ENCODE assay signal across 15 mouse cellular contexts in the genomic region with DNA sequence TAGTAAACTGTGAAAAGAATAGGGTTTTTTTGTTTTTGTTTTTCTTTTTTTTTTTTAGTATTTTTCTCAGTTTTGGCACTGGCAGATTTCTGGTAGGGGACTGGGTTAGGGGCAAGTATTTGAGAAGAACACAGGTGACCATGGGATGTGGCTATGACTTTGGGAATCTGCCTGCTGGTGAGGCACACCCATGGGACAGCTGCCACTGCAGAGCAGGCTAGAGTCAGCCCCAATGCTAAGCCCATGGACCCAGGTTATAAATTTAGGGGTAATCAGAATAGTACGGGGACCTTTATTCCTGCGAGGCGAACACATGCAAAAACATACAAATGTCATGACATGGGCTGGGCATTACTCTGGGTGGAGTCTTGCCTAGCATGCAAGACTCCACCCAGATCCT. TPM values are rescaled to one million over a fixed set of nuclear protein-coding genes. Genes with fewer than 3 reads are reported as not detected.
"Had no signal": no experiment of that assay in that cellular context is flagged by ENCODE, and none has a peak within 500 bp of the region (broad histone marks: within the 10 kb centered on the region; RNA-seq: fewer than 3 reads in every experiment).

No protein-coding gene starts in this region.

- ATAC-seq: liver, postnatal 0 days; midbrain, embryonic 13.5 days; midbrain, embryonic 15.5 days had no signal

- H3K9me3 ChIP-seq: liver, embryonic 15.5 days; lung, embryonic 15.5 days; midbrain, embryonic 13.5 days; midbrain, embryonic 15.5 days; neural tube, embryonic 12.5 days had no signal

- H3K4me2 ChIP-seq: liver, embryonic 15.5 days; lung, embryonic 15.5 days; midbrain, embryonic 11.5 days; midbrain, embryonic 13.5 days; midbrain, embryonic 15.5 days; neural tube, embryonic 12.5 days had no signal

- H3K36me3 ChIP-seq: liver, embryonic 15.5 days; lung, embryonic 15.5 days; midbrain, embryonic 13.5 days; midbrain, embryonic 15.5 days; neural tube, embryonic 12.5 days had no signal

- H3K4me3 ChIP-seq: liver, embryonic 15.5 days; lung, embryonic 15.5 days; megakaryocyte, embryonic 14.5 days; midbrain, embryonic 13.5 days; midbrain, embryonic 15.5 days; neural tube, embryonic 12.5 days had no signal

- H3K9ac ChIP-seq: liver, embryonic 15.5 days; liver, postnatal 0 days; lung, embryonic 15.5 days; midbrain, embryonic 13.5 days; midbrain, embryonic 15.5 days; neural tube, embryonic 12.5 days had no signal

- H3K4me1 ChIP-seq: midbrain, embryonic 15.5 days had no signal

- DNase-seq: liver, postnatal 0 days; lung, postnatal 36 days; right cerebral cortex, postnatal 14 days; thymus, adult 18-20 months; thymus, postnatal 14 days; thymus, postnatal 36 days had no signal

- H3K27ac ChIP-seq: liver, embryonic 15.5 days; lung, embryonic 15.5 days; macrophage; midbrain, embryonic 13.5 days; midbrain, embryonic 15.5 days; neural tube, embryonic 12.5 days had no signal

- H3K27me3 ChIP-seq: liver, embryonic 15.5 days; lung, embryonic 15.5 days; megakaryocyte, embryonic 14.5 days; midbrain, embryonic 13.5 days; midbrain, embryonic 15.5 days; neural tube, embryonic 12.5 days had no signal

RNA-seq across cellular contexts. Expression of a gene that starts 47.7 kb away (rescaled TPM):
- polyA plus RNA-seq: liver, postnatal 0 days; macrophage; spleen, adult 2 months had no signal

RNA-seq across cellular contexts. Expression of a gene that starts 48.5 kb away (rescaled TPM):
- polyA plus RNA-seq: macrophage had no signal
